Mouse (Mus musculus) lung, postnatal 0 days (tissue): Measurements from ENCODE around the gene Scap.

Experiments
- CTCF ChIP-seq: IDR thresholded peaks from 2 replicates; pipeline ENCODE4 v1.5.1; 2016; ENCODE audit warnings: antibody characterized with exemption, mild to moderate bottlenecking
- EP300 ChIP-seq: IDR thresholded peaks from 2 replicates; pipeline ENCODE4 v1.6.1; 2016; ENCODE audit warnings: antibody characterized with exemption, mild to moderate bottlenecking, control low read depth

GRCm38 (mm10) chr9:110304969-110305651, 28.0 kb upstream of the Scap start, which contains the start of gene Elp6:
- TF ChIP-seq CTCF: peak; percentile 37; the same call in 1 of the 2 replicates
- TF ChIP-seq EP300: no peak
